Mouse (Mus musculus) kidney, adult 2 months (tissue): ENCODE measurements at regions not wholly inside any gene's neighbourhood (a gene's known extent, or its start where the extent isn't known, plus 50 kb on each side); places are given as distances from the start of the nearest gene placed in this dataset.

Experiments used
- DNase-seq: peaks from one replicate; pipeline ENCODE4 v3.0.0; 2021
- H3K27ac ChIP-seq: fragments of 200-500 bp; 2 replicates; pipeline ENCODE4 v1.5.1; 2012; ENCODE audit warnings: low read depth, low read length, control low read depth, inconsistent platforms; ENCODE audit not compliant: insufficient read depth
- H3K27me3 ChIP-seq: fragments of 200-500 bp; replicated peaks from 2 replicates; pipeline ENCODE4 v1.6.1; 2012; ENCODE audit warnings: mild to moderate bottlenecking, moderate library complexity, low read length, inconsistent platforms; ENCODE audit not compliant: control insufficient read depth, insufficient read depth
- H3K36me3 ChIP-seq: fragments of 200-500 bp; 2 replicates; pipeline ENCODE4 v1.6.1; 2012; ENCODE audit warnings: mild to moderate bottlenecking, moderate library complexity, low read length, inconsistent platforms; ENCODE audit not compliant: control insufficient read depth, insufficient read depth
- H3K4me1 ChIP-seq: fragments of 200-500 bp; 2 replicates; pipeline ENCODE4 v1.6.1; 2011; ENCODE audit warnings: low read length; ENCODE audit not compliant: control insufficient read depth, insufficient read depth
- H3K4me3 ChIP-seq: fragments of 200-500 bp; 2 replicates; pipeline ENCODE4 v1.5.1; 2011; ENCODE audit warnings: mild to moderate bottlenecking, low read depth, low read length, control low read depth; ENCODE audit not compliant: insufficient read depth
- CTCF ChIP-seq: fragments of 200-500 bp; conservative IDR thresholded peaks from 2 replicates; pipeline ENCODE4 v1.5.1; 2011; ENCODE audit warnings: low read depth, mild to moderate bottlenecking, control low read depth, low read length, moderate library complexity, mixed read lengths; ENCODE audit not compliant: insufficient read depth, insufficient read length
- POLR2A ChIP-seq: fragments of 200-500 bp; IDR thresholded peaks from one replicate; pipeline ENCODE4 v1.6.1; 2011; ENCODE audit warnings: low read depth, low read length, control low read depth
- WGBS: fragments of 180-500 bp; shearing (Covaris S2); methylation state at CpG from one replicate; pipeline ENCODE4 v1.1.7; 2018; 5-methylcytosine and 5-hydroxymethylcytosine counted together

- no peak overlapping the region for H3K27ac ChIP-seq
- H3K4me1 ChIP-seq: no peaks in the 10 kb centered on the region
- no peak overlapping the region for H3K4me3 ChIP-seq
- no peak for DNase-seq
- TF ChIP-seq POLR2A: no peak
- TF ChIP-seq CTCF: no peak
- no peaks in the 10 kb centered on the region; the same call in 1 of the 2 replicates for H3K27me3 ChIP-seq
- 46% methylated on average over 8 of the region's 8 CpGs for WGBS
- no peaks in the 10 kb centered on the region for H3K36me3 ChIP-seq
Observed at GRCm38 (mm10) chr16:64391440-64392197, 210.6 kb downstream of the Csnka2ip start.

- H3K36me3 ChIP-seq: no peaks in the 10 kb centered on the region
- H3K27me3 ChIP-seq: no peaks in the 10 kb centered on the region
- DNase-seq: no peak
- no peak overlapping the region for H3K27ac ChIP-seq
- H3K4me3 ChIP-seq: no peak overlapping the region
- no peak for TF ChIP-seq POLR2A
- no peak for TF ChIP-seq CTCF
- H3K4me1 ChIP-seq: no peaks in the 10 kb centered on the region
- WGBS: 81% methylated on average over 13 of the region's 13 CpGs
Observed at GRCm38 (mm10) chr16:64368608-64369399, 233.4 kb downstream of the Csnka2ip start.

- Histone ChIP-seq H3K36me3 (no peaks in the 10 kb centered on the region), H3K4me3 (no peak overlapping the region), H3K4me1 (no peaks in the 10 kb centered on the region), H3K27me3 (no peaks in the 10 kb centered on the region), H3K27ac (no peak overlapping the region)
- WGBS: 39% methylated on average over 10 of the region's 10 CpGs
- TF ChIP-seq CTCF (no peak), POLR2A (no peak)
- no peak for DNase-seq
Observed at GRCm38 (mm10) chr16:64347940-64348339, 254.3 kb downstream of the Csnka2ip start.

GRCm38 (mm10) chr16:64332887-64333455 lies 269.2 kb downstream of the Csnka2ip start:
- DNase-seq: no peak
- Histone ChIP-seq H3K27ac (no peak overlapping the region), H3K27me3 (no peaks in the 10 kb centered on the region), H3K36me3 (no peaks in the 10 kb centered on the region), H3K4me3 (no peak overlapping the region), H3K4me1 (no peaks in the 10 kb centered on the region)
- TF ChIP-seq CTCF: no peak
- 92% methylated on average over 1 of the region's 1 CpGs for WGBS

GRCm38 (mm10) chr16:64332195-64332886 lies 269.9 kb downstream of the Csnka2ip start:
- H3K27ac ChIP-seq: no peak overlapping the region
- no peak overlapping the region for H3K4me3 ChIP-seq

GRCm38 (mm10) chr16:64329264-64330060 lies 272.7 kb downstream of the Csnka2ip start:
- Histone ChIP-seq H3K27me3 (no peaks in the 10 kb centered on the region), H3K4me1 (no peaks in the 10 kb centered on the region), H3K27ac (no peak overlapping the region), H3K36me3 (no peaks in the 10 kb centered on the region), H3K4me3 (no peak overlapping the region)
- 70% methylated on average over 11 of the region's 11 CpGs for WGBS
- no peak for DNase-seq
- TF ChIP-seq CTCF: no peak
- TF ChIP-seq POLR2A: no peak

More at GRCm38 (mm10) chr16:64332195-64332886, 269.9 kb downstream of the Csnka2ip start:
- no peaks in the 10 kb centered on the region for H3K4me1 ChIP-seq
- 69% methylated on average over 8 of the region's 8 CpGs for WGBS
- TF ChIP-seq POLR2A: no peak
- no peak for TF ChIP-seq CTCF
- DNase-seq: no peak
- H3K36me3 ChIP-seq: no peaks in the 10 kb centered on the region
- no peaks in the 10 kb centered on the region for H3K27me3 ChIP-seq
